Mouse (Mus musculus) liver, postnatal 0 days (tissue): ENCODE measurements around the gene Trim67. TPM values are rescaled to one million over a fixed set of nuclear protein-coding genes. Genes with fewer than 3 reads are reported as not detected.
A peak's percentile ranks its signal among the peaks of the same experiment; 100 is the strongest.

ENCODE experiments used
- ATAC-seq: fragments of 200-750 bp; cut with Nextera tagmentation; 2 replicates; pipeline ENCODE4 v1.8.0; 2017; ENCODE audit warnings: mild to moderate bottlenecking, moderate library complexity
- DNase-seq: peaks from one replicate; pipeline ENCODE4 v3.0.0-alpha.2; 2016
- H3K27ac ChIP-seq: fragments of 300-500 bp; sonication (generic); 2 replicates; pipeline ENCODE4 v1.5.1; 2014; ENCODE audit warnings: antibody characterized with exemption, moderate library complexity, mild to moderate bottlenecking, low read depth
- H3K27me3 ChIP-seq: fragments of 300-500 bp; sonication (generic); 2 replicates; pipeline ENCODE4 v1.6.1; 2014; ENCODE audit warnings: low read length, control low read depth, mixed read lengths; ENCODE audit not compliant: insufficient read depth
- H3K36me3 ChIP-seq: fragments of 300-500 bp; sonication (generic); replicated peaks from 2 replicates; pipeline ENCODE4 v1.6.1; 2014; ENCODE audit warnings: mild to moderate bottlenecking, control low read depth, low read length, moderate library complexity, mixed read lengths; ENCODE audit not compliant: insufficient read depth
- H3K4me1 ChIP-seq: fragments of 300-500 bp; sonication (generic); 2 replicates; pipeline ENCODE4 v1.6.1; 2014; ENCODE audit warnings: antibody characterized with exemption, mild to moderate bottlenecking, control low read depth; ENCODE audit not compliant: insufficient read depth
- H3K4me2 ChIP-seq: fragments of 300-500 bp; sonication (generic); 2 replicates; pipeline ENCODE4 v1.6.1; 2014; ENCODE audit warnings: low read depth, mild to moderate bottlenecking, low read length, moderate library complexity, mixed read lengths
- H3K4me3 ChIP-seq: fragments of 300-500 bp; sonication (generic); 2 replicates; pipeline ENCODE4 v1.5.1; 2014; ENCODE audit warnings: low read depth, low read length
- H3K9ac ChIP-seq: fragments of 300-500 bp; sonication (generic); replicated peaks from 2 replicates; pipeline ENCODE4 v1.6.1; 2014; ENCODE audit warnings: mild to moderate bottlenecking, moderate library complexity
- H3K9me3 ChIP-seq: fragments of 300-500 bp; sonication (generic); 2 replicates; pipeline ENCODE4 v1.6.1; 2016; ENCODE audit warnings: mild to moderate bottlenecking, control low read depth, low read length, mixed read lengths
- CTCF ChIP-seq: sonication (generic); IDR thresholded peaks from 2 replicates; pipeline ENCODE4 v1.5.1; 2016; ENCODE audit warnings: antibody characterized with exemption, low read depth
- EP300 ChIP-seq: IDR thresholded peaks from 2 replicates; pipeline ENCODE4 v1.6.1; 2016; ENCODE audit warnings: antibody characterized with exemption, low read depth, mild to moderate bottlenecking
- WGBS: fragments of 180-500 bp; shearing (Covaris S2); extraction: QIAGEN DNeasy Blood & Tissue Kit; methylation state at CpG from one replicate; pipeline ENCODE4 v1.1.7; 2014; ENCODE audit not compliant: insufficient replicate concordance; 5-methylcytosine and 5-hydroxymethylcytosine counted together
- polyA plus RNA-seq: library from polyadenylated mRNA; unstranded; fragments of >200 nt; fragmentation: Nextera tagmentation; extraction: Ambion mirVana; gene quantifications from 2 replicates; pipeline ENCODE4 v1.2.1, GENCODE M21; 2015

The Trim67 gene
- polyA plus RNA-seq, 1 experiment from 2014 or later, result 0.05 TPM

- peaks cover 55% of the 10 kb centered on the region for H3K27me3 ChIP-seq
- WGBS, result 2% methylated on average over 32 of the region's 32 CpGs
- no peak overlapping the region for H3K27ac ChIP-seq
- no peak for DNase-seq
- no peak overlapping the region for H3K9ac ChIP-seq
- no peak for ATAC-seq
- no peaks in the 10 kb centered on the region for H3K9me3 ChIP-seq
- peak overlapping the region; percentile 49 for H3K4me3 ChIP-seq
- no peaks in the 10 kb centered on the region for H3K36me3 ChIP-seq
- no peak for TF ChIP-seq EP300
- no peak for TF ChIP-seq CTCF
- H3K4me1 ChIP-seq, result peaks cover 25% of the 10 kb centered on the region
- H3K4me2 ChIP-seq, result peak overlapping the region; percentile 76
Observed at GRCm38 (mm10) chr8:124792186-124792585, 706 bp upstream of the Trim67 start.

DNA sequence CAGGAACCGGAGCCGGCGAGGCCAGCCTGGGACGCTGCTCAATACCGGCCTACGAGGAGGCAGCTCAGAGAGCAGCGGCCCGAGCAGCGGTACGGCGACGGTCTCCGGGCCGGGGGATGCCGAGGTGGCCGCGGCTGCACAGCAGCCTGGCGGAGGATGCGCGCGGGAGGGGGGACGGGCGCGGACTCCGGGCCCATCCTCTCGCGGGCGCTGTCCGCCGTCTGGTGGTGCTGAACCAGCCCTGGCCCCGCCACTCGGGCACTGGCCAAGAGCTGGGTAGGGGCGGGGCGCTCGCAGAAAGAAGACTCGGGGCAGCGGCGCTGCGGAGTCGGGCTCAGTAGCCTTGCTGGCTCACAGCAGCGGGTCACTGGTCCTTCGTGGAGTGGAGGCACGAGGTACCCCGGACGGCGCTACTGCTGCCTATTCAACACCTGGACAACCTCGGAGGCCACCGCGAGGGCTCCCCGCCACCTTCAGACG lies 320 bp downstream of the Trim67 start:
- peak; percentile 85 for ATAC-seq
- 2% methylated on average over 39 of the region's 51 CpGs for WGBS
- TF ChIP-seq EP300 (no peak), CTCF (no peak)
- no peaks in the 10 kb centered on the region for H3K36me3 ChIP-seq
- no peak overlapping the region for H3K9ac ChIP-seq
- H3K4me1 ChIP-seq, result peaks cover 25% of the 10 kb centered on the region
- H3K4me3 ChIP-seq, result peak overlapping the region; percentile 49
- peaks cover 55% of the 10 kb centered on the region for H3K27me3 ChIP-seq
- no peaks in the 10 kb centered on the region for H3K9me3 ChIP-seq
- H3K27ac ChIP-seq, result no peak overlapping the region
- peak overlapping the region; percentile 76 for H3K4me2 ChIP-seq
- DNase-seq, result peak; percentile 89

DNA sequence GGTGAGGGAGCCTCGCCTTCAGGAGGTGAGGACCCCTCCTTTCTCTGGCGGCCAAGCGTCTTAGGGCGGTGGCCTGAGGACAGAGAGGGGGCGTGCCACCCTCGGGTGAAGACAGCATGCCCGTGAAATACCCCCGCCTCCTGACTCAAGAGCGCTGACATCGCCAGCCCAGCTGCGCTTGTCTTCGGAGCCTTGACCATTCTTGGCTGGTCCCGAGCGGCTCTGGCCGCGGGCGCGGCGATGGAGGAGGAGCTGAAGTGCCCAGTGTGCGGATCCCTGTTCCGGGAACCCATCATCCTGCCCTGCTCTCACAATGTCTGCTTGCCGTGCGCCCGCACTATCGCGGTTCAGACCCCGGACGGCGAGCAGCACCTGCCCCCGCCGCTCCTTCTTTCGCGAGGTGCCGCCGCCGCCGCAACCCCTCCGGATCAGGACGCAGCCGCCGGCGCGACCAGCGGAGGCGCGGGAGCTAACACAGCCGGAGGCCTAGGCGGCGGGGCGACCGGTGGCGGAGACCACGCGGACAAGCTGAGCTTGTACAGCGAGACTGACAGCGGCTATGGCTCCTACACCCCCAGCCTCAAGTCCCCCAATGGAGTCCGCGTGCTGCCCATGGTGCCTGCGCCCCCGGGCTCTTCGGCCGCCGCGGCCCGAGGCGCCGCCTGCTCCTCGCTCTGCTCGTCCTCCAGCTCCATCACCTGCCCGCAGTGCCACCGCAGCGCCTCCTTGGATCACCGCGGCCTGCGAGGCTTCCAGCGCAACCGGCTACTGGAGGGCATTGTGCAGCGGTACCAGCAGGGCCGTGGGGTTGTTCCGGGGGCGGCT lies 981 bp downstream of the Trim67 start:
- Histone ChIP-seq H3K27me3 (peaks cover 55% of the 10 kb centered on the region), H3K9me3 (no peaks in the 10 kb centered on the region), H3K9ac (no peak overlapping the region), H3K4me2 (peak overlapping the region; percentile 76), H3K36me3 (no peaks in the 10 kb centered on the region), H3K4me3 (peak overlapping the region; percentile 49), H3K27ac (no peak overlapping the region), H3K4me1 (peaks cover 25% of the 10 kb centered on the region)
- 4% methylated on average over 71 of the region's 81 CpGs for WGBS
- ATAC-seq, result 0 out of 2 replicates have a peak, but pooled peaks have one; percentile 4
- no peak for TF ChIP-seq EP300
- TF ChIP-seq CTCF, result no peak
- no peak for DNase-seq

DNA sequence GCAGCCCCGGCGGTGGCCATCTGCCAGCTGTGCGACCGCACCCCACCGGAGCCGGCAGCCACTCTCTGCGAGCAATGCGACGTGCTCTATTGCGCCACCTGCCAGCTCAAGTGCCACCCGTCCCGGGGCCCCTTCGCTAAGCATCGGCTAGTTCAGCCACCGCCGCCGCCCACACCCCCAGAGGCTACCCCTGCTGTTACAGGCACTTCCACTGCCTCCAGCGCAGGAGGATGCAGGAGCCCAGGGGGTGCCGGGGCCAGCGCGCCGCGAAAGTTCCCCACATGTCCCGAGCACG lies 1.5 kb downstream of the Trim67 start:
- no peaks in the 10 kb centered on the region for H3K36me3 ChIP-seq
- peaks cover 25% of the 10 kb centered on the region for H3K4me1 ChIP-seq
- no peak for TF ChIP-seq EP300
- peak; percentile 41 for TF ChIP-seq CTCF
- peak; percentile 51 for DNase-seq
- peak overlapping the region; percentile 49; the same call in 1 of the 2 replicates for H3K4me3 ChIP-seq
- peaks cover 55% of the 10 kb centered on the region for H3K27me3 ChIP-seq
- no peaks in the 10 kb centered on the region for H3K9me3 ChIP-seq
- peak overlapping the region; percentile 76; the same call in 1 of the 2 replicates for H3K4me2 ChIP-seq
- H3K27ac ChIP-seq, result no peak overlapping the region
- H3K9ac ChIP-seq, result no peak overlapping the region
- no peak for ATAC-seq
- under 1% methylated on average over 25 of the region's 25 CpGs for WGBS

GRCm38 (mm10) chr8:124795781-124796488 lies 3.0 kb downstream of the Trim67 start:
- no peak overlapping the region for H3K9ac ChIP-seq
- H3K27me3 ChIP-seq, result peaks cover 50% of the 10 kb centered on the region
- H3K4me3 ChIP-seq, result no peak overlapping the region
- TF ChIP-seq CTCF, result no peak
- WGBS, result 56% methylated on average over 8 of the region's 8 CpGs
- peaks cover 25% of the 10 kb centered on the region for H3K4me1 ChIP-seq
- no peak for DNase-seq
- ATAC-seq, result no peak
- H3K9me3 ChIP-seq, result no peaks in the 10 kb centered on the region
- no peak overlapping the region for H3K4me2 ChIP-seq
- H3K36me3 ChIP-seq, result no peaks in the 10 kb centered on the region
- H3K27ac ChIP-seq, result no peak overlapping the region

- Histone ChIP-seq H3K9me3 (no peaks in the 10 kb centered on the region), H3K27me3 (peaks cover 6% of the 10 kb centered on the region), H3K36me3 (no peaks in the 10 kb centered on the region), H3K4me3 (no peak overlapping the region), H3K4me2 (no peak overlapping the region), H3K4me1 (no peaks in the 10 kb centered on the region), H3K27ac (no peak overlapping the region), H3K9ac (no peak overlapping the region)
- ATAC-seq (no peak), DNase-seq (no peak)
- TF ChIP-seq CTCF (no peak), EP300 (no peak)
- 36% methylated on average over 11 of the region's 11 CpGs for WGBS
Observed at GRCm38 (mm10) chr8:124800542-124800941, 7.7 kb downstream of the Trim67 start.
